Mouse (Mus musculus) liver, embryonic 13.5 days (tissue): ENCODE data around the gene Prl2a1. TPM values are rescaled to one million over a fixed set of nuclear protein-coding genes. Genes with fewer than 3 reads are reported as not detected.
"Not testable (repeated sequence)": the region's sequence is repeated elsewhere in the genome, so short reads cannot be mapped to it uniquely, and the experiment has no call there.

Source experiments
- ATAC-seq: fragments of 200-750 bp; cut with Nextera tagmentation; 2 replicates; pipeline ENCODE4 v1.8.0; 2017; ENCODE audit warnings: low read depth, mild to moderate bottlenecking, moderate number of reproducible peaks, moderate library complexity
- DNase-seq: peaks from one replicate; pipeline ENCODE4 v3.0.0; 2022
- H3K27ac ChIP-seq: fragments of 300-500 bp; sonication (generic); 2 replicates; pipeline ENCODE4 v1.5.1; 2015; ENCODE audit warnings: moderate library complexity, mild to moderate bottlenecking, inconsistent platforms
- H3K27me3 ChIP-seq: fragments of 300-500 bp; sonication (generic); 2 replicates; pipeline ENCODE4 v1.6.1; 2015; ENCODE audit warnings: mild to moderate bottlenecking, inconsistent platforms
- H3K36me3 ChIP-seq: fragments of 300-500 bp; sonication (generic); 2 replicates; pipeline ENCODE4 v1.6.1; 2015; ENCODE audit warnings: mild to moderate bottlenecking, inconsistent platforms
- H3K4me1 ChIP-seq: fragments of 300-500 bp; sonication (generic); replicated peaks from 2 replicates; pipeline ENCODE4 v1.6.1; 2015; ENCODE audit warnings: inconsistent platforms
- H3K4me2 ChIP-seq: fragments of 300-500 bp; sonication (generic); 2 replicates; pipeline ENCODE4 v1.6.1; 2015; ENCODE audit warnings: inconsistent platforms, mild to moderate bottlenecking, moderate library complexity
- H3K4me3 ChIP-seq: fragments of 300-500 bp; sonication (generic); replicated peaks from 2 replicates; pipeline ENCODE4 v1.5.1; 2015; ENCODE audit warnings: mild to moderate bottlenecking, inconsistent platforms
- H3K9ac ChIP-seq: fragments of 300-500 bp; sonication (generic); 2 replicates; pipeline ENCODE4 v1.6.1; 2015; ENCODE audit warnings: mild to moderate bottlenecking, inconsistent platforms
- H3K9me3 ChIP-seq: fragments of 300-500 bp; sonication (generic); replicated peaks from 2 replicates; pipeline ENCODE4 v1.6.1; 2016; ENCODE audit warnings: inconsistent platforms
- WGBS: fragments of 180-500 bp; shearing (Covaris S2); methylation state at CpG from one replicate; pipeline ENCODE4 v1.1.7; 2015; ENCODE audit not compliant: insufficient replicate concordance; 5-methylcytosine and 5-hydroxymethylcytosine counted together
- polyA plus RNA-seq: library from polyadenylated mRNA; unstranded; fragments of >200 nt; fragmentation: Nextera tagmentation; extraction: Ambion mirVana; gene quantifications from 2 replicates; pipeline ENCODE4 v1.2.1, GENCODE M21; 2015

The Prl2a1 gene
- polyA plus RNA-seq, result not detected in 2 replicates

GRCm38 (mm10) chr13:27801354-27801753, at the start of gene Prl2a1:
Prl2a1 (plus strand) TSS chr13:27801654.
- WGBS, result 58% methylated on average over 1 of the region's 1 CpGs
- Histone ChIP-seq H3K9ac (no peak within 1 kb of the TSS), H3K9me3 (no peaks in the 10 kb centered on the region), H3K27me3 (no peaks in the 10 kb centered on the region), H3K4me2 (no peak within 1 kb of the TSS), H3K36me3 (no peaks in the 10 kb centered on the region), H3K27ac (no peak within 1 kb of the TSS), H3K4me1 (no peaks in the 10 kb centered on the region), H3K4me3 (no peak within 1 kb of the TSS)
- DNase-seq (no peak), ATAC-seq (no peak)

DNA sequence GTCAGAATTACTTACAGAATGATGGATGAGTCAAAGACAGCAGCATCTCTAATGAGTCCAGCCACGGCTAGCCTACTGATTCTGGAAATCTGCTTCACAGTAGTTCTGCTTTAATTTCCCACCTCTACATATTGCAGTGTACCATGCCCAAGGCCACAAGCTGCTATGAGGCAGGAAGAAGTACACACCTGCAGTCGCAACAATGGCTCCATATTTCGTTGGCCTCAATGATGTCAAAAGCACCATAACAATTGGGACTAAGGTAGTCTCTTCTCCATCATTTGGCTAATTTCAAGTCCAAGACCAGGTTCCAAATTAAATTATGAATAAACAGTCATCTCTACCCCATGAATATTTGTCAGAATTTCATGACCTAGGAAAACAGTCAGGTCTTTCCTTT, 20.8 kb upstream of the Prl2a1 start, which contains the start of gene Prl7c1:
Gene Prl7c1 (minus strand): TSS at position 101 of the 400 bp plus-strand sequence.
- not testable (repeated sequence) for H3K36me3 ChIP-seq, H3K4me1 ChIP-seq, H3K4me2 ChIP-seq, ATAC-seq, H3K9me3 ChIP-seq, DNase-seq, H3K4me3 ChIP-seq, H3K9ac ChIP-seq, H3K27me3 ChIP-seq, H3K27ac ChIP-seq
- 62% methylated on average over 3 of the region's 3 CpGs for WGBS

DNA sequence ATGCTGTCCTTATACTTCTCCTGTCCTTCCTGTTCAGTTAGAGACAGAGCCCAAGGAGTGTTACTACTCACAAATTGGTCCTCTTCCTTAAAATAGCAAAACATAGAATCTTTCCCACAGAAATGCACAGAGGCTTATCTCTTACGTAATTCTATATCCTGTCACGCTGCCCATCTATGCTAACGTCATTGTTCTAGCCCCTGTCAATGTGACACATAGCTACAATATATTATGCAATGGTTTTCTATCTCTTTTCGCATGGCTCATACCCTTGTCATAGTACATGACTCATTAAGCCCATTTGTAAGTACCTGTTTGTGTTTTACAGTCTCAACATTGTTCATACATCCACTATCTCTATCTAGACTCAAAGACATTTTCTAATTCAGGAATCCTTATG, 2.2 kb upstream of the Prl2a1 start:
- H3K9me3 ChIP-seq, result no peaks in the 10 kb centered on the region
- no peaks in the 10 kb centered on the region for H3K27me3 ChIP-seq
- H3K4me2 ChIP-seq, result no peak overlapping the region
- no peak overlapping the region for H3K27ac ChIP-seq
- H3K4me1 ChIP-seq, result no peaks in the 10 kb centered on the region
- no peaks in the 10 kb centered on the region for H3K36me3 ChIP-seq
- no peak overlapping the region for H3K9ac ChIP-seq
- ATAC-seq, result no peak
- H3K4me3 ChIP-seq, result no peak overlapping the region
- DNase-seq, result no peak
- 32% methylated on average over 4 of the region's 4 CpGs for WGBS

GRCm38 (mm10) chr13:27802765-27803164, 1.3 kb downstream of the Prl2a1 start:
- Histone ChIP-seq H3K4me1 (no peaks in the 10 kb centered on the region), H3K4me2 (no peak overlapping the region), H3K27me3 (no peaks in the 10 kb centered on the region), H3K36me3 (no peaks in the 10 kb centered on the region), H3K9me3 (no peaks in the 10 kb centered on the region), H3K9ac (no peak overlapping the region), H3K4me3 (no peak overlapping the region), H3K27ac (no peak overlapping the region)
- 44% methylated on average over 1 of the region's 1 CpGs for WGBS
- DNase-seq, result no peak
- ATAC-seq, result no peak

DNA sequence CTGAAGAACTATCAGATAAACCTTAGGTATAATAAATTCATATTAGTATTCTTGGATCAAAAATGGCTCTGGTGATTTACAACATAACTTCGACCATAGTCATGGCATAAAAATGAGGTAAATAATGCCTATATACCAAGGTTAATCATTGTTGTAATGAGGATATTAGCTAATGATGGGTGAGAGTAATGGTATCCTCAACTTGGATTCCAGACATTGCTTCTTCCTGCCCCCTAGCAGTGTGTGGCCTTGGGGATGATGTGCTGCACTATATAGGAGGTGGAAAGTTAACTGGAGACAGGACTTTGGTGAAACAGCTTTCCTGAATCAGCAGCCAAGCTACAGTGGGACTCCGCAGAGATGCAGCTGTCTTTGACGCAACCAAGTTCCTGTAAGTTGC, 47.6 kb downstream of the Prl2a1 start, which contains the start of gene Prl2c1:
Gene Prl2c1 (plus strand): TSS at position 301 of the 400 bp plus-strand sequence.
- Histone ChIP-seq H3K4me1 (no peaks in the 10 kb centered on the region), H3K27ac (no peak within 1 kb of the TSS), H3K9ac (no peak within 1 kb of the TSS), H3K27me3 (no peaks in the 10 kb centered on the region), H3K36me3 (no peaks in the 10 kb centered on the region), H3K9me3 (no peaks in the 10 kb centered on the region), H3K4me2 (no peak within 1 kb of the TSS), H3K4me3 (no peak within 1 kb of the TSS)
- 70% methylated on average over 3 of the region's 3 CpGs for WGBS
- ATAC-seq (no peak), DNase-seq (no peak)

Other genes starting within 250 kb of the Prl2a1 start
- gene Prl8a9, start 237.0 kb upstream of the Prl2a1 start, polyA plus RNA-seq, result not detected in 2 replicates
- not detected in 2 replicates for gene Prl8a1, start 219.5 kb upstream of the Prl2a1 start, polyA plus RNA-seq
- gene Prl7b1, start 191.1 kb upstream of the Prl2a1 start, polyA plus RNA-seq, result not detected in 2 replicates
- not detected in 2 replicates for gene Prl7a1, start 159.2 kb upstream of the Prl2a1 start, polyA plus RNA-seq
- gene Prl7a2, start 133.6 kb upstream of the Prl2a1 start, polyA plus RNA-seq, result not detected in 2 replicates
- not detected in 2 replicates for gene Prl7d1, start 84.9 kb upstream of the Prl2a1 start, polyA plus RNA-seq
- not detected in 2 replicates for gene Prl7c1, start 20.9 kb upstream of the Prl2a1 start, polyA plus RNA-seq
- gene Prl2c1, start 47.7 kb downstream of the Prl2a1 start, polyA plus RNA-seq, result not detected in 2 replicates
- not detected in 2 replicates for gene Prl4a1, start 214.6 kb downstream of the Prl2a1 start, polyA plus RNA-seq